Mouse (Mus musculus) testis, adult 2 months (tissue): ENCODE data around the gene Pdxdc1.

Source experiments
- CTCF ChIP-seq: fragments of 200-500 bp; IDR thresholded peaks from 2 replicates; pipeline ENCODE4 v1.5.1; 2012; ENCODE audit warnings: low read depth, mild to moderate bottlenecking, inconsistent platforms, low read length, moderate library complexity; ENCODE audit not compliant: control insufficient read depth, insufficient read depth, insufficient replicate concordance
- POLR2A ChIP-seq: fragments of 200-500 bp; IDR thresholded peaks from 2 replicates; pipeline ENCODE4 v1.6.1; 2012; ENCODE audit warnings: low read depth, mild to moderate bottlenecking, inconsistent platforms, low read length, moderate library complexity; ENCODE audit not compliant: control insufficient read depth

GRCm38 (mm10) chr16:13807616-13808015, 95.3 kb downstream of the Pdxdc1 start:
- TF ChIP-seq POLR2A = no peak
- TF ChIP-seq CTCF = no peak
